Mouse (Mus musculus) cerebellum, postnatal 4 days (tissue): ENCODE results near the gene Dach1.

Experiments
- DNase-seq, 2 experiments: peaks; one replicate each; pipeline ENCODE4 v3.0.0; 2022; ENCODE audit warnings: low spot score in 2 of 2, mixed read lengths in 1 of 2

The Dach1 gene

GRCm38 (mm10) chr14:98037175-98037574 is 132.4 kb downstream of the Dach1 start:
- DNase-seq: no peak

- DNase-seq: no peak
Measured at GRCm38 (mm10) chr14:98035261-98035660, 134.3 kb downstream of the Dach1 start.

DNA sequence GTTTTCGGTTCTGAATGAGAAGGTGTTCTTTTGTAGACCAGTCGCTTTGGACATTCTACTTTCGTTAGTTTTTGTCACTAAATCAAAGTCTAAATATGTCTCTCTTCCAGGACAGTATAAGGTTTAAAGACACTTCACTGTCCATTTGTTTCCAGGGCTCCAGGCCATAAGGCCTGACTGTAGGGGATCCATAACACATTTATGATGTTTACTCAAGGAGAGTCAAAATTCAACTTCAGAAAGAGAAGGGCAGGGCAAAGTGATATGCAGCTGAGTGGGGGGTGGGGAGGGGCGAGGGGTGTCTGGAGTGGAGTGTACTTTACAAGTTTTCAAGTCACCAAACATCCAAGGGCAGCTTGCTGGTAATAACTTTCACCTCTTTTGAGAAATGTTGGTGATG is 146.0 kb downstream of the Dach1 start:
- DNase-seq: no peak

DNA sequence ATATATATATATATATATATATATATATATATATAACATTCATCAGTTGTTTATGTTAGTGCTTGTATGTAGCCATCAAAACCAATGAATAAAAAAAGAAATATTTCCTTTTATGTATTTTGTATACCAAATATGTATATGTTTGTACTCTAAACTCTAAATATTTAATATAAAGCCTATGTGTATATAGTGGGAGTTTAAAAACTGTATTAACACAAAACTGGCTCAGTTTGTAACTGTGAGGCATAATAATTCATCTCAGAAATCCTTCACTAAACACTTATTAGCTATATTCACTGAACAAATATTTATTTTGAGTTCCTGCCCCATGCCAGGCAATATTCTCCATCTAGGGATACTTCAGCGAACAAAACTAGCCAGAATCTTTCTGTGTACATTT is 155.5 kb downstream of the Dach1 start:
- DNase-seq: no peak

GRCm38 (mm10) chr14:98008501-98008900 is 161.1 kb downstream of the Dach1 start:
- DNase-seq: no peak

- no peak for DNase-seq
Measured at GRCm38 (mm10) chr14:98002021-98002680, 167.4 kb downstream of the Dach1 start.

DNA sequence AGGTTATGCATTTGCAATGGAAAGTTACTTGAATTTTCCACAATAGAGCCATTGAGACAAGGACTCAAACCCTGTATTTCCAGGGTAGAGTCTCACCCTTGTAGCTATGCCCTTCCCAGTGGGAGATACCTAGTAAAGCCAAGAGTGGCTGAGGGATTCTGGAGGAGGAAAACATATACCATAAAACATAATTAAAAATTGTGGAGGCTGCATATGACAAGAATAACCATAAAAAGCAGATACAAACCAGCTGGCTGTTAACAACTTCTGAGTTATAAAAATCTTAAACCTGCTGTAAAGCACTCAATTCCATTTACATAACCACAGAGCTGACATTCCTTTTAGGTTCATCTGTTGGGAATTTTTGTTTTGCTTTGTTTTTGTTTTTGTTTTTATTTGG is 171.0 kb downstream of the Dach1 start:
- DNase-seq: no peak

DNA sequence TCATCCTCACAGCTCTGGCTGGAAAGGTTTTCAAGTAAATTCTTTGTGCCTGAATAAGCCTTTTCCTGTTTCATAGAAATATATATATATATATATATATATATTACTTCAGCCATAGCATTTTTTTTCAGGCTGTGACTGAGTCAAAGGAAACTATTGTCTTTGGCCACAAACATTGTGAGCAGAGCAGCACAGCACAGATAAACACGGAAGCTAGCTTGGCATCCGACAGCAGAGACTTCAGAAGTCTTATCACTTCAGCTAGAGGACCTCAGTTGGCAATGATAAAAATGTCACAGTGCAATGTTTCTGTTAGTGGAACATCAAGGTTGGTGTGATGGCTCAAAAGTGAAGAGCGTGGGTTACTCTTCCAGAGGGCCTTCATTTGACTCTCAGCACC is 186.3 kb downstream of the Dach1 start:
- no peak for DNase-seq

DNA sequence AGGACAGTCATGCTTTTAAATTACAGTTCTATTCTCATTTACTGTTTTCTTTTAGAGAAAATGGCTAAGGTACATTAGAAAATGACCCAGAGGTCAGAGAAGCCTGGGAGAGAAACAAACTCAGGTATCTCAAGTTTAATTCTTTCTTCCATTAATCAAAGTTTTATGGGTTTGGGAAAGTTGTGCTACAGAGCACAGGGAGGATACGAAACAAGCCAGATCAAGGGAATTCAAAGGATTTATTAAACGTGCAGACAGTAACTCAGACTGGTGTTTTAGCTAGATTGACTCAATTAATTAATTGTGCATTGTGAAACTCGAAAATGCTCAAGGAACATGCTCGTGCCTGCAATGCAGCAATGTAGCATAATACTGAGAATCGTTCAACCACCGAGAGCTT is 186.9 kb downstream of the Dach1 start:
- no peak for DNase-seq

DNA sequence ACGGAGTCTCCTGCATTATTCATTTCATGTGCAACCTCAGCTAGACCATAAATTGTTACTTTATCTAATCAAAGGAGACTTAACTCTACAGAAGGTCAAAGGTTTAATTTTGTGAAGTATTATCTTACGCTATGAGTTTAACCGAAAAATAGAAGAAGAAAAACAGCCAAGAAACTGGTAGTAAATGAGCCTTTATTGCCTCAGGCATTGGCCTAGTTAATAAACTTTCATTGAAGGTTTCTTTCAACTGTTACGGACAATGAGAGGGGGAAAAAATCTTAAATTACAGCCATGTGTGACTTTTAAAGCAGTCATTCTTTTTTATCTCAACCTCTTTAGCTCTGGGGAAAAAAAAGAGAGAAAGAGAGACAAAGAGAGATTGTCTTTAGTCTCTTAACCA is 188.7 kb downstream of the Dach1 start:
- no peak for DNase-seq

DNA sequence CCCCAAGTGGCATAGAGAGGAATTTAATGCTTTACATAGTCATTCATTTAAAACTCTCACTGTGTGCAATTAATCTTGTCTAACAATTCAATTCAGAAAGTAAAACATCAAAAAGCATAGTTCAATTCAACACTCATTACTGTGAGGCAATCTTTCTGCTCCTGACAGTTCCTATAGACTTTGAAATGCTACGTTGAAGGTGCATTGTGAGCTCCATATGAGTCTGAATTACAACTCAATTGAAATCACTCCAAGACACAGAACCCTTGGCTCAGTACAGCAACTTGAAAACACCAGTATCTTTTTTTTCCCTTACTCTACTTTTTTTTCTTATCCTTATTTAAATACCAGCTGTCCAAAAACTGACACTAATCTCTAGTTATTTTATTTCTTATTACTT is 193.5 kb downstream of the Dach1 start:
- no peak for DNase-seq

DNA sequence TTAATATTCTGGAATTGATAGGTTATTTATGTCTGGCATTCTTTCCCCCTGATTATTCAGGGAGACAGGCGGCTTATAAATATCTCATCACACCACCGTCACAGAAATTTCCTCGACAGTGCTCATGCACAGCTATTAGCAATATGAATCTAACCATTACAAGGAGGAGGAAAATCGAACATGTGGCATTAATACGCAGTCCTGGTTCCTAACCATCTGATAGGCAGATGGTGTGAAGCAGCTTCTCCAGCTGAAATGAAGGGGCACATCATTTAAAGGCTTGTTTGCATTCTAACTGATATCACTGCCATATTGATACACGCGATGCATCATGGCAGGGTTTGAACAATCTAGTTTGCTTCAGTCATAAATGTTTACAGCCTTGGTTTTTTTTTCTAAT is 194.1 kb downstream of the Dach1 start:
- no peak for DNase-seq

GRCm38 (mm10) chr14:97964543-97965069 is 205.0 kb downstream of the Dach1 start:
- DNase-seq: no peak

GRCm38 (mm10) chr14:97963624-97964023 is 205.9 kb downstream of the Dach1 start:
- DNase-seq: no peak

GRCm38 (mm10) chr14:97956356-97956755 is 213.2 kb downstream of the Dach1 start:
- DNase-seq: no peak

GRCm38 (mm10) chr14:97945471-97945870 is 224.1 kb downstream of the Dach1 start:
- no peak for DNase-seq

DNA sequence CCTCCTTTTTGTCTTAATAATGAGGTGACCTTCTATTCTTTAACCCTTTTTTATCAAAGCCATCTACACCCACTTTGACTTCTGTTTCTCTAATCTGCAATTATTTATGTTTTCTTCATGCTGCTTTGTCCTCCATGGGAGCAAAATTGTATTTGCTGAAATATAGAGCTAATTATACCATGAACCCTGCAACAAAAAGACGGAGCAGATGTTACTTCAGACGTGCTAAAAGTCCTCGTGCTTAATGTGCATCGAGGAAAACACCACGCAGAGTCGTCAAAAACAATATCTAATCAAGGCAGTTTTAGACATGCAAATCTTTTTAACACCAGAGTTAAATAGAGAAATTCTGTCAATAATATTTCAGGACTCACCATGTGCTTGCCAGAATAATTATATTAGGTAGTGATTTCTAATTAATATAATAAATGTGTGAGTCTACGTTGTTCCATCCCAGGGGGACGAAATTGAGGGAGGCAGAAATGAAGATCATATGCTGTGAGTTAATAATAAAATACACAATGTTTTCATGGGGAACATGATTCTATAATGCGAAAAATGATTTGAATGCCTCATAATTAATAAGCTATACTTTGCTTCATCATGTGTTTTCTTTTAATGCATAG is 224.8 kb downstream of the Dach1 start:
- no peak for DNase-seq

DNA sequence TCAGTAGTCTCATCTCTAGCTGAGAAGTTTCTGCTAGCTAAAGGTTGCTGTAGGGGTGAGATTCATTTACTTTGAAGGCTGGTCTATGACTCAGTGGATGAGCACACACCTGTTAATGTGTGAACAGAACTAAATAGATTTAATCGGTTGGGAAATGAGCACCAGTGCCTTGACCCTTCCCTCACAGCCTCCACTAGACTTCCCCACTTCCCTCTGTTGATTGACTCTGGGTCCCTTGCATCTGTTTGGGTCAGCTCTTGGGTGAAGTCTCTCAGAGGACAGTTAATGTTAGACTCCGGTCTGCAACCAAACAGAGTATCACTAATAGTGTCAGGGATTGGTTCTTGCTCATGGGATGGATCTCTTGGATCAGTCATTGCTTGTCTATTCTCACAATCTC is 227.2 kb downstream of the Dach1 start:
- DNase-seq: no peak

DNA sequence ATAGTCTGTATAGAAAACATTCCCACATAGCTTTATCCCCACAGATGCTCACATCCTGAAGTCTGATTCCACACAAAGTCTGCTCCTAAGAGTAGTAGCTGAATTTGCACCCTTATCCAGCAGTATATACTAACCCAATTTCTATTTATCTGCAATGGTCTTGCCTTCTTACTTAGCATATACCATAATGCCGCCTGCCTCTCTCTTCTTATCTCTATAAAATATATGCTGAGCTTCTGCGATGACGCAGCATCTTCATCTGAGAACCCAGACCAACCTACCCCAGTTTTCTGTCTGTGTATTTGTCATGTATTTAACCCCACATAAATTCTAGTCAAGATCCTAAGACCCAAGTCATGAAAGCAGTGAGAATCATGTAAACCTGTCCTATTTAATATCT is 272.9 kb downstream of the Dach1 start:
- no peak for DNase-seq

GRCm38 (mm10) chr14:97881976-97882375 is 287.6 kb downstream of the Dach1 start:
- DNase-seq: no peak

DNA sequence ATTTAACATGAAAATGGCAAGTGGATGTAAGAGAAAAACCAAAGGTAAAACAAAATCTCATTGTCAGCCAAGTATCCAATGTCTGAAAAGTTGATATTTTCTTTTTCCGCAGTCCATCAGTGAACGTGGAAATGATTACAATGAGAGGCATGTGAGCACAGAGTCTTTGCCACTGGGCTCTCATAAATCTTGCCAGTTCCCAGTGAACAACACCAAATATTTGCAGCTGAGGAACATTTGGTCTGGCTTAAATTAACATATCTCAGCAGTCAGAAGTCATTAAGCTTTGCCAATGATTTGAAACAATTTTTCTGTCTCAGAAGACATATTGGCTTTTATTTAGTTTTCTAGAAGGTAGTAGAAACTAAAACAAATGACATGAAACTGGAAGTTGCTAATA is 298.6 kb downstream of the Dach1 start:
- DNase-seq: no peak

DNA sequence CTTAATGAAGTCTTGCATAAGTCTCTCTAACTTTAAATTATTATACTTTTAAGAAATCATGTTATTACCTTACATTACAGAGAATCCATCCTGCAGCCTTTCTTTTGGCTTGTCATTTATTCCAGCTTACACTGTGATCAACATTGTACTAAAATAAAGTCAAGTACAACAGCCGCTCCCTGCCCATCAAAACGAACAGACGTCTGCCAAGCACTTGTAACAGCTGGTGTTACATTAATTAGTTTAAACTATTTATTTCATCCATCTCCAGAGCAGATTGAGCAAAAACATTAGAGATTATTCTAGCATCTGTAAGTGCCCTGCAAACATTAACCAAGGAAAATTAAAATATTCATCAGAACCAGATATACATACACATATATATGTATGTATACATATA is 311.2 kb downstream of the Dach1 start:
- no peak for DNase-seq

GRCm38 (mm10) chr14:97857276-97857675 is 312.3 kb downstream of the Dach1 start:
- no peak for DNase-seq

GRCm38 (mm10) chr14:97855345-97855744 is 314.2 kb downstream of the Dach1 start:
- DNase-seq: no peak
